In the genomic region with DNA sequence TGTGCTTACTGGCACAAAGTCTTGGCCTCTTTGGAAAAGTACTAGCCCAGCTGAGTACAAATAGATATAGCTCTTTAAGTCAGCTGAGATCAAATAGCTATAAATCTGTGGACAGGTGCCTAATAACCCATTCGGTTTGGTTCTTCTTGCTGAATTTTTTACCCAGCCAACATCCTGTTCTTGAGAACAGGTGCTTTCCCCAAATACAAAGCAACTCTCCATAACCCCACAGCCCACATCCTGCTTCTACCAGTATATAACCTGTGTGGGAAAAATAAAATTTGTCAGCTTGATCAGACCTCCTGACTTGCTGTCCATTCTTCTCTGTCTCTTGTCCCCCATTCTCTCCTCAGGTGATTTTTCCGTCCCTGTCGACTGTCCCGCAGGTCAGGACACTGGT, we compare ENCODE assay signal across 45 mouse cellular contexts. TPM values are rescaled to one million over a fixed set of nuclear protein-coding genes. Genes with fewer than 3 reads are reported as not detected.
"Had no signal": no experiment of that assay in that cellular context is flagged by ENCODE, and none has a peak within 500 bp of the region (broad histone marks: within the 10 kb centered on the region; RNA-seq: fewer than 3 reads in every experiment).

No protein-coding gene starts in this region.

- H3K36me3 ChIP-seq: heart, embryonic 10.5 days; heart, embryonic 12.5 days; hindbrain, embryonic 10.5 days; hindbrain, embryonic 12.5 days; kidney, embryonic 15.5 days; limb, embryonic 13.5 days; limb, embryonic 15.5 days; liver, embryonic 12.5 days had no signal

- ATAC-seq: hindbrain, embryonic 16.5 days; intestine, embryonic 16.5 days; liver, embryonic 12.5 days had no signal

- H3K27ac ChIP-seq: gastrocnemius, adult 2 months; heart, embryonic 10.5 days; hindbrain, embryonic 10.5 days; hindbrain, embryonic 12.5 days; hindbrain, embryonic 14.5 days; kidney, embryonic 15.5 days; kidney, postnatal 0 days; limb, embryonic 13.5 days; limb, embryonic 15.5 days; liver, embryonic 12.5 days; liver, embryonic 14.5 days had no signal

- H3K4me2 ChIP-seq: heart, embryonic 12.5 days; hindbrain, embryonic 12.5 days; hindbrain, embryonic 14.5 days; kidney, embryonic 15.5 days; limb, embryonic 13.5 days; limb, embryonic 15.5 days; liver, embryonic 12.5 days had no signal

- H3K27me3 ChIP-seq: heart, embryonic 12.5 days; hindbrain, embryonic 12.5 days; kidney, embryonic 15.5 days; limb, embryonic 13.5 days; limb, embryonic 15.5 days; liver, embryonic 12.5 days had no signal

- H3K9ac ChIP-seq: heart, embryonic 12.5 days; hindbrain, embryonic 12.5 days; hindbrain, embryonic 14.5 days; kidney, embryonic 15.5 days; limb, embryonic 13.5 days; limb, embryonic 15.5 days; liver, embryonic 12.5 days; liver, embryonic 14.5 days had no signal

- DNase-seq: gastrocnemius, adult 2 months; gastrocnemius, postnatal 10 days; gastrocnemius, postnatal 25 days; heart, adult 18-20 months; heart, postnatal 10 days; heart, postnatal 4 days; kidney, adult 11 months; kidney, adult 2 months; kidney, adult 9 months; kidney, postnatal 14 days; kidney, postnatal 36 days; layer of hippocampus, adult 9-11 months; layer of hippocampus, postnatal 36 days; left cerebral cortex, postnatal 4 days had no signal

- H3K4me3 ChIP-seq: gastrocnemius, adult 2 months; heart, embryonic 10.5 days; heart, embryonic 12.5 days; hindbrain, embryonic 10.5 days; hindbrain, embryonic 12.5 days; kidney, embryonic 15.5 days; limb, embryonic 13.5 days; limb, embryonic 15.5 days; liver, embryonic 12.5 days had no signal

- H3K9me3 ChIP-seq: heart, embryonic 10.5 days; hindbrain, embryonic 10.5 days; hindbrain, embryonic 12.5 days; kidney, embryonic 15.5 days; limb, embryonic 13.5 days; limb, embryonic 15.5 days; liver, embryonic 12.5 days had no signal

- H3K4me1 ChIP-seq: heart, embryonic 10.5 days; heart, embryonic 12.5 days; hindbrain, embryonic 10.5 days; hindbrain, embryonic 12.5 days; kidney, embryonic 15.5 days; limb, embryonic 13.5 days; limb, embryonic 15.5 days; liver, embryonic 12.5 days had no signal

RNA-seq across cellular contexts. Expression of a gene that starts 8.0 kb away (rescaled TPM):
- total RNA-seq: gastrocnemius, adult 2 months; gastrocnemius, postnatal 10 days; gastrocnemius, postnatal 25 days; gastrocnemius, postnatal 4 days; granulocyte monocyte progenitor cell, adult 5-6 weeks; heart, adult 18-20 months; heart, adult 8-10 months; heart, postnatal 10 days; heart, postnatal 25 days; heart, postnatal 4 days; layer of hippocampus, adult 18-20 months; layer of hippocampus, adult 8-10 months; layer of hippocampus, postnatal 14 days; layer of hippocampus, postnatal 36 days; left cerebral cortex, adult 18-20 months; left cerebral cortex, adult 8-10 months; left cerebral cortex, postnatal 10 days; left cerebral cortex, postnatal 25 days; left cerebral cortex, postnatal 4 days; liver, adult 2 months had no signal
- polyA plus RNA-seq: heart, embryonic 10.5 days; heart, embryonic 12.5 days; heart, embryonic 14.5 days; heart, embryonic 16.5 days; hindbrain, embryonic 10.5 days; hindbrain, embryonic 12.5 days; hindbrain, embryonic 14.5 days; hindbrain, embryonic 16.5 days; intestine, embryonic 14.5 days; intestine, embryonic 16.5 days; kidney, adult 2 months; kidney, embryonic 15.5 days; kidney, postnatal 0 days; large intestine, adult 2 months; limb, embryonic 11.5 days; limb, embryonic 13.5 days; limb, embryonic 15.5 days; liver, adult 2 months; liver, embryonic 12.5 days; liver, embryonic 14.5 days; liver, embryonic 16.5 days had no signal

RNA-seq across cellular contexts. Expression of a gene that starts 31.7 kb away (rescaled TPM):
- total RNA-seq: gastrocnemius, adult 2 months; gastrocnemius, postnatal 10 days; gastrocnemius, postnatal 25 days; gastrocnemius, postnatal 4 days; granulocyte monocyte progenitor cell, adult 5-6 weeks; heart, adult 18-20 months; heart, adult 8-10 months; heart, postnatal 10 days; heart, postnatal 25 days; heart, postnatal 4 days; layer of hippocampus, adult 18-20 months; layer of hippocampus, adult 8-10 months; layer of hippocampus, postnatal 14 days; layer of hippocampus, postnatal 36 days; left cerebral cortex, adult 18-20 months; left cerebral cortex, adult 8-10 months; left cerebral cortex, postnatal 10 days; left cerebral cortex, postnatal 25 days; left cerebral cortex, postnatal 4 days; liver, adult 2 months had no signal
- polyA plus RNA-seq: heart, embryonic 12.5 days; heart, embryonic 14.5 days; heart, embryonic 16.5 days; hindbrain, embryonic 14.5 days; hindbrain, embryonic 16.5 days; intestine, embryonic 16.5 days; kidney, adult 2 months; kidney, postnatal 0 days; large intestine, adult 2 months; limb, embryonic 11.5 days; limb, embryonic 15.5 days; liver, adult 2 months; liver, embryonic 14.5 days; liver, embryonic 16.5 days had no signal

RNA-seq across cellular contexts. Expression of a gene that starts 35.1 kb away (rescaled TPM):
- total RNA-seq: gastrocnemius, adult 2 months; gastrocnemius, postnatal 10 days; gastrocnemius, postnatal 25 days; gastrocnemius, postnatal 4 days; granulocyte monocyte progenitor cell, adult 5-6 weeks; heart, adult 18-20 months; heart, adult 8-10 months; heart, postnatal 10 days; heart, postnatal 25 days; heart, postnatal 4 days; layer of hippocampus, adult 18-20 months; layer of hippocampus, adult 8-10 months; layer of hippocampus, postnatal 14 days; layer of hippocampus, postnatal 36 days; left cerebral cortex, adult 18-20 months; left cerebral cortex, adult 8-10 months; left cerebral cortex, postnatal 10 days; left cerebral cortex, postnatal 25 days; left cerebral cortex, postnatal 4 days; liver, adult 2 months had no signal
- polyA plus RNA-seq: heart, embryonic 10.5 days; heart, embryonic 12.5 days; heart, embryonic 14.5 days; heart, embryonic 16.5 days; hindbrain, embryonic 10.5 days; hindbrain, embryonic 12.5 days; hindbrain, embryonic 14.5 days; hindbrain, embryonic 16.5 days; intestine, embryonic 14.5 days; intestine, embryonic 16.5 days; kidney, adult 2 months; kidney, embryonic 15.5 days; kidney, postnatal 0 days; large intestine, adult 2 months; limb, embryonic 11.5 days; limb, embryonic 13.5 days; limb, embryonic 15.5 days; liver, adult 2 months; liver, embryonic 12.5 days; liver, embryonic 14.5 days; liver, embryonic 16.5 days had no signal

RNA-seq across cellular contexts. Expression of a gene that starts 44.6 kb away (rescaled TPM):
- total RNA-seq: gastrocnemius, adult 2 months; gastrocnemius, postnatal 10 days; gastrocnemius, postnatal 25 days; gastrocnemius, postnatal 4 days; granulocyte monocyte progenitor cell, adult 5-6 weeks; heart, adult 18-20 months; heart, adult 8-10 months; heart, postnatal 10 days; heart, postnatal 25 days; heart, postnatal 4 days; layer of hippocampus, adult 18-20 months; layer of hippocampus, adult 8-10 months; layer of hippocampus, postnatal 14 days; layer of hippocampus, postnatal 36 days; left cerebral cortex, adult 18-20 months; left cerebral cortex, adult 8-10 months; left cerebral cortex, postnatal 10 days; left cerebral cortex, postnatal 25 days; left cerebral cortex, postnatal 4 days; liver, adult 2 months had no signal
- polyA plus RNA-seq: heart, embryonic 10.5 days; heart, embryonic 12.5 days; heart, embryonic 14.5 days; heart, embryonic 16.5 days; hindbrain, embryonic 10.5 days; hindbrain, embryonic 12.5 days; hindbrain, embryonic 14.5 days; hindbrain, embryonic 16.5 days; intestine, embryonic 14.5 days; intestine, embryonic 16.5 days; kidney, adult 2 months; kidney, embryonic 15.5 days; kidney, postnatal 0 days; large intestine, adult 2 months; limb, embryonic 11.5 days; limb, embryonic 13.5 days; limb, embryonic 15.5 days; liver, adult 2 months; liver, embryonic 12.5 days; liver, embryonic 14.5 days; liver, embryonic 16.5 days had no signal

RNA-seq across cellular contexts. Expression of a gene that starts 45.3 kb away (rescaled TPM):
- total RNA-seq: gastrocnemius, adult 2 months; gastrocnemius, postnatal 10 days; gastrocnemius, postnatal 25 days; gastrocnemius, postnatal 4 days; granulocyte monocyte progenitor cell, adult 5-6 weeks; heart, adult 18-20 months; heart, adult 8-10 months; heart, postnatal 10 days; heart, postnatal 25 days; heart, postnatal 4 days; layer of hippocampus, adult 18-20 months; layer of hippocampus, adult 8-10 months; layer of hippocampus, postnatal 14 days; layer of hippocampus, postnatal 36 days; left cerebral cortex, adult 18-20 months; left cerebral cortex, adult 8-10 months; left cerebral cortex, postnatal 10 days; left cerebral cortex, postnatal 25 days; left cerebral cortex, postnatal 4 days; liver, adult 2 months had no signal
- polyA plus RNA-seq: heart, embryonic 10.5 days; heart, embryonic 12.5 days; heart, embryonic 14.5 days; heart, embryonic 16.5 days; hindbrain, embryonic 10.5 days; hindbrain, embryonic 12.5 days; hindbrain, embryonic 14.5 days; hindbrain, embryonic 16.5 days; intestine, embryonic 14.5 days; intestine, embryonic 16.5 days; kidney, adult 2 months; kidney, embryonic 15.5 days; kidney, postnatal 0 days; large intestine, adult 2 months; limb, embryonic 11.5 days; limb, embryonic 13.5 days; limb, embryonic 15.5 days; liver, adult 2 months; liver, embryonic 12.5 days; liver, embryonic 14.5 days; liver, embryonic 16.5 days had no signal
